Mouse (Mus musculus) 3T3-L1 (cell line): Measurements from ENCODE around the gene Usp51.
"Not testable (repeated sequence)": the region's sequence is repeated elsewhere in the genome, so short reads cannot be mapped to it uniquely, and the experiment has no call there.

Experiments used
- DNase-seq: peaks from one replicate; pipeline ENCODE4 v3.0.0-alpha.2; 2015; ENCODE audit warnings: low read depth, low spot score

Usp51 gene

GRCm38 (mm10) chrX:153006387-153006841 lies at the start of gene Usp51:
Usp51 (plus strand) TSS chrX:153006469.
- DNase-seq = no peak

GRCm38 (mm10) chrX:152969606-152970005 lies 36.7 kb upstream of the Usp51 start:
- DNase-seq = no peak

- not testable (repeated sequence) for DNase-seq
These were observed 32.6 kb upstream of the Usp51 start for GRCm38 (mm10) chrX:152973476-152974203.

GRCm38 (mm10) chrX:152974204-152974661 lies 32.0 kb upstream of the Usp51 start:
- DNase-seq = no peak

GRCm38 (mm10) chrX:152976538-152976937 lies 29.7 kb upstream of the Usp51 start:
- no peak for DNase-seq

GRCm38 (mm10) chrX:152985009-152985408 lies 21.3 kb upstream of the Usp51 start:
- no peak for DNase-seq

GRCm38 (mm10) chrX:152989852-152990251 lies 16.4 kb upstream of the Usp51 start:
- not testable (repeated sequence) for DNase-seq

- not testable (repeated sequence) for DNase-seq
These were observed 10.2 kb upstream of the Usp51 start for GRCm38 (mm10) chrX:152996105-152996504.

GRCm38 (mm10) chrX:153007021-153007684 lies 884 bp downstream of the Usp51 start:
- no peak for DNase-seq

GRCm38 (mm10) chrX:153007685-153008047 lies 1.4 kb downstream of the Usp51 start:
- DNase-seq = no peak

GRCm38 (mm10) chrX:153025255-153025654 lies 19.0 kb downstream of the Usp51 start:
- DNase-seq = not testable (repeated sequence)

GRCm38 (mm10) chrX:153025709-153026108 lies 19.4 kb downstream of the Usp51 start:
- not testable (repeated sequence) for DNase-seq

- DNase-seq = not testable (repeated sequence)
These were observed 25.3 kb downstream of the Usp51 start for GRCm38 (mm10) chrX:153031547-153031946.

- no peak for DNase-seq
These were observed 31.1 kb downstream of the Usp51 start, which contains the start of gene Mageh1 for GRCm38 (mm10) chrX:153037087-153037971. Mageh1 (minus strand) TSS chrX:153037575.

GRCm38 (mm10) chrX:153037972-153038744 lies 31.9 kb downstream of the Usp51 start:
- DNase-seq = not testable (repeated sequence)
